Mouse (Mus musculus) heart, adult 2 months (tissue): ENCODE measurements around the gene Hcst.

Experiments
- CTCF ChIP-seq: fragments of 200-600 bp; IDR thresholded peaks from 2 replicates; pipeline ENCODE4 v1.8.1; 2022; ENCODE audit warnings: antibody characterized with exemption, mild to moderate bottlenecking, moderate library complexity
- EP300 ChIP-seq: fragments of 200-500 bp; IDR thresholded peaks from 2 replicates; pipeline ENCODE4 v1.6.1; 2011; ENCODE audit warnings: low read depth, low read length, control low read depth; ENCODE audit not compliant: insufficient read depth
- POLR2A ChIP-seq: fragments of 200-500 bp; IDR thresholded peaks from 2 replicates; pipeline ENCODE4 v1.6.1; 2011; ENCODE audit warnings: mild to moderate bottlenecking, low read depth, low read length, control low read depth; ENCODE audit not compliant: insufficient read depth

DNA sequence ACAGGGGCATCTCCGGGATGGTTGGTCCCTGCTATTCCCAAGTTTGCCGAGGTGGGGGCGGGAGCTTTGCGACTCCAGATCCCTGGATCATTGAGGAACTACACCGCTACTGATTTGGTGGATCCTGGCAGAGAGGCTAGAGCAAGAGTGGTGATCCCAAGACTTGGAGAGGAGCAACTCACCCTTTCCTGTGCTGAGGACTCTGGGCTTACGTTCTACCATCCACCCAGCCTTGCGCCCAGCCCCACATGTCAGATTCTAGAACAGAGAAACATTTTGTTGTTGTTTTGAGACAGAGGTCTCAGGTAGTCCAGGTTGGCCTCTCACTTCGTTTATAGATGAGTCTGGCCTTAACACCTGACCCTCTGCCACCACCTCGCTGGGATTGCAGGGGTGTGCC is 2.9 kb upstream of the Hcst start:
- TF ChIP-seq EP300 (no peak), CTCF (no peak), POLR2A (no peak)
